In the genomic region with DNA sequence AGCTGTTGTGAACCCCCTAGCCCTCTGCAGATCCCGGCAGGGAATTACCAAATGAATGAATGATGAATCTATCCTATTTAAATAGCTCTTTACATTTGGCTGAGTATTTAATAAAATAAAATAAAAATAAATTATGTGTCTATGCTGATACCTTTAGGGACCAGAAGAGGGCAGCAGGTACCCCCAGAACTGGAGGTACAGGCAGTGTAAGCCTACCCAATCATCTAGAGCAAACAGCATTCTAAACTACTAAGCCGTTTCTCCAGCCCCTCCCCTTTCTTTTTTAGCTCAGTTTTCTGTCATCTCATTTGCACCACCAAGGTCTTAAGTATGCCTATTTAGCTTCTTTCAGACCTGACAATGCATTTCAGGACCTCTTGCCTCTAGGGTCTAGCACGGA, we compare ENCODE assay signal across 8 mouse cellular contexts. TPM values are rescaled to one million over a fixed set of nuclear protein-coding genes. Genes with fewer than 3 reads are reported as not detected.
DNase-seq lines count a peak whose midpoint lies in the region; ATAC-seq lines count a peak whose summit lies in the region.

No protein-coding gene starts in this region.

- no peak overlapping the region for H3K4me2 ChIP-seq in hindbrain, embryonic 15.5 days
- H3K4me2 ChIP-seq in hindbrain, embryonic 13.5 days, result no peak overlapping the region

- no peak overlapping the region for H3K4me3 ChIP-seq in hindbrain, embryonic 15.5 days
- H3K4me3 ChIP-seq in hindbrain, embryonic 13.5 days, result no peak overlapping the region

- intact Hi-C loops in heart, postnatal 25 days (cut with DNase I), result no loop called here

- H3K9ac ChIP-seq in hindbrain, embryonic 15.5 days, result no peak overlapping the region
- no peak overlapping the region for H3K9ac ChIP-seq in hindbrain, embryonic 13.5 days

- no peak overlapping the region for H3K27ac ChIP-seq in hindbrain, embryonic 15.5 days (replicated peaks)
- no peak overlapping the region for H3K27ac ChIP-seq in hindbrain, embryonic 13.5 days

- H3K4me1 ChIP-seq in hindbrain, embryonic 15.5 days (replicated peaks), result peaks cover 6% of the 10 kb centered on the region
- peaks cover 9% of the 10 kb centered on the region; the same call in 1 of the 2 replicates for H3K4me1 ChIP-seq in hindbrain, embryonic 13.5 days (replicated peaks)

- H3K27me3 ChIP-seq in hindbrain, embryonic 15.5 days, result peaks cover 6% of the 10 kb centered on the region; the same call in 1 of the 2 replicates
- 0 out of 2 replicates have a peak, but pooled peaks cover 8% of the 10 kb centered on the region for H3K27me3 ChIP-seq in hindbrain, embryonic 13.5 days

- no peaks in the 10 kb centered on the region for H3K9me3 ChIP-seq in hindbrain, embryonic 15.5 days
- H3K9me3 ChIP-seq in hindbrain, embryonic 13.5 days, result no peaks in the 10 kb centered on the region

- peak; percentile 45 to 58 for DNase-seq in B cell, adult 2 months
- DNase-seq in MEL-GATA-1-ER (ENCODE audit: extremely low read depth, low read depth), result peak; percentile 60
- DNase-seq in retina, embryonic 14.5 days (ENCODE audit: low spot score), result peak; percentile 66
- DNase-seq in left cerebral cortex, adult 18-20 months (ENCODE audit: low spot score in 2 of 2), result no peak
- no peak for DNase-seq in heart, postnatal 25 days (ENCODE audit: low spot score)

- no peaks in the 10 kb centered on the region for H3K36me3 ChIP-seq in hindbrain, embryonic 15.5 days
- H3K36me3 ChIP-seq in hindbrain, embryonic 13.5 days, result no peaks in the 10 kb centered on the region

- peak; percentile 25; the same call in 1 of the 2 replicates for ATAC-seq in hindbrain, embryonic 15.5 days (ENCODE audit: low FRiP score, low read depth)
- ATAC-seq in hindbrain, embryonic 13.5 days (ENCODE audit: low FRiP score), result no peak
- ATAC-seq in erythroid progenitor cell, adult 5-6 weeks (replicated peaks; ENCODE audit: low FRiP score, poor library complexity, severe bottlenecking), result peak; percentile 47

- WGBS in hindbrain, embryonic 15.5 days, result 36% methylated on average over 3 of the region's 3 CpGs
- 48% methylated on average over 3 of the region's 3 CpGs for WGBS in hindbrain, embryonic 13.5 days

RNA-seq across cellular contexts. Expression of a gene that starts 4.9 kb away (rescaled TPM):
- polyA plus RNA-seq in hindbrain, embryonic 15.5 days (2015; fragmentation: Nextera tagmentation; extraction: Ambion mirVana), result 25.7 and 28.3 TPM in 2 replicates
- polyA plus RNA-seq in hindbrain, embryonic 13.5 days (2015; fragmentation: Nextera tagmentation; extraction: Ambion mirVana), result 34.4 and 35.0 TPM in 2 replicates
- total RNA-seq in erythroid progenitor cell, adult 5-6 weeks (2015; ENCODE audit: low replicate concordance), result 10.5 and 12.6 TPM in 2 replicates
- 11.0 and 13.5 TPM in 2 replicates for total RNA-seq in erythroid progenitor cell, adult 5-6 weeks (2017; ENCODE audit: low replicate concordance)
- total RNA-seq in left cerebral cortex, adult 18-20 months (2021), result 10 to 100 TPM; 70.5 to 79.6 TPM
- total RNA-seq in heart, postnatal 25 days (2021), result 10 to 100 TPM; 26.2 to 33.0 TPM

RNA-seq across cellular contexts. Expression of a gene that starts 9.7 kb away (rescaled TPM):
- polyA plus RNA-seq in hindbrain, embryonic 15.5 days (2015; fragmentation: Nextera tagmentation; extraction: Ambion mirVana), result 64.8 and 65.7 TPM in 2 replicates
- 66.1 and 70.9 TPM in 2 replicates for polyA plus RNA-seq in hindbrain, embryonic 13.5 days (2015; fragmentation: Nextera tagmentation; extraction: Ambion mirVana)
- 12.3 and 18.4 TPM in 2 replicates for total RNA-seq in erythroid progenitor cell, adult 5-6 weeks (2015; ENCODE audit: low replicate concordance)
- total RNA-seq in erythroid progenitor cell, adult 5-6 weeks (2017; ENCODE audit: low replicate concordance), result 16.5 and 19.1 TPM in 2 replicates
- 10 to 100 TPM; 84.3 to 88.0 TPM for total RNA-seq in left cerebral cortex, adult 18-20 months (2021)
- 10 to 100 TPM; 21.7 to 23.0 TPM for total RNA-seq in heart, postnatal 25 days (2021)

Comparison
In these comparisons a context has a peak if more than half of its experiments do, and no peak if none do; other contexts are left out.
1. DNase-seq: peak in B cell, adult 2 months (2 of 2), MEL-GATA-1-ER (single experiment) and retina, embryonic 14.5 days (single experiment); none in left cerebral cortex, adult 18-20 months (0 of 2) and heart, postnatal 25 days (single experiment).